Mouse (Mus musculus) layer of hippocampus, adult 9-11 months (tissue): ENCODE results near the gene Mapkapk2.

Experiments used
- DNase-seq: peaks from one replicate; pipeline ENCODE4 v3.0.0; 2022

Mapkapk2 gene

GRCm38 (mm10) chr1:131019492-131020098 is 78.0 kb downstream of the Mapkapk2 start, which contains the start of gene Il10:
TSS of gene Il10 (plus strand) at chr1:131019845.
- DNase-seq, result no peak

DNA sequence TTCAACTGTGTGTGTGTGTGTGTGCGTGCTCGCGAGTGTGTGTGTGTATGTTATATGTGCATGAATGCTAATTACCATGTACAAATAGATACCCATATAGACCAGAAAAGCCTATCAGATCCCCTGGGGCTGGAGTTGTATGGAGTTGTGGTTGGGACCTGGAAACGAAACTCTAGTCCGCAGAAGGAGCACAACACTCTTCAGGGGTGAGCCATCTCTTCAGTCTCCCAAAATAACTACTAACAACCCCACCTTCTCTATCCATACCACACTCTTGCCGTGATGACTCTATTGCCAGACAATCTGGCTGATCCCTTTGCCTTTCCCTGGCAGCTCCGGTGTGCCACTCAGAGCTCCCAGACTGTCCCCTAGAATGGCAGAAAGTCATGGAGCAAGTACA is 81.7 kb downstream of the Mapkapk2 start:
- no peak for DNase-seq

GRCm38 (mm10) chr1:131015281-131015680 is 82.3 kb downstream of the Mapkapk2 start:
- no peak for DNase-seq

GRCm38 (mm10) chr1:131013926-131014325 is 83.7 kb downstream of the Mapkapk2 start:
- DNase-seq, result no peak

- DNase-seq, result no peak
These were observed 85.1 kb downstream of the Mapkapk2 start for GRCm38 (mm10) chr1:131012494-131012893.

GRCm38 (mm10) chr1:131010201-131011153 is 87.1 kb downstream of the Mapkapk2 start:
- DNase-seq, result no peak

GRCm38 (mm10) chr1:131006069-131006468 is 91.6 kb downstream of the Mapkapk2 start:
- no peak for DNase-seq
